Mouse (Mus musculus): ENCODE measurements around the gene Rfc5.
"Not testable (repeated sequence)": the region's sequence is repeated elsewhere in the genome, so short reads cannot be mapped to it uniquely, and the experiment has no call there.

Gene Rfc5

GRCm38 (mm10) chr5:117388877-117389276 lies at the start of gene Rfc5:
Gene Rfc5, minus strand, starts transcription at chr5:117389047.
- peak; percentile 95 for DNase-seq

DNA sequence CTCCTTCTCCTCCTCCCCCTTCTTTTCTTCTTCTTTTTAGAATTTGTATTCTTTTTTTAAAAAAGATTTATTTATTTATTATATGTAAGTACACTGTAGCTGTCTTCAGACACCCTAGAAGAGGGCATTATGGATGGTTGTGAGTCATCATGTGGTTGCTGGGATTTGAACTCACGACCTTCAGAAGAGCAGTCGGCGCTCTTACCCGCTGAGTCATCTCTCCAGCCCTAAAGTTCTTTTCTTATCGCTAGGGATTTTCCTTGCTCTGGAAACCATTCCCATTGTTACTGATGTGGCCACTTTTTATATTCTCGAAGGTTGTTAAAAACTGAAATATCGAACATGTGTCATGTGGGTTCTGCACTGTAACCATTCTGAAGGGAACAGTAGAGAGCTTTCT lies 44.7 kb upstream of the Rfc5 start:
- DNase-seq = not testable (repeated sequence)

DNA sequence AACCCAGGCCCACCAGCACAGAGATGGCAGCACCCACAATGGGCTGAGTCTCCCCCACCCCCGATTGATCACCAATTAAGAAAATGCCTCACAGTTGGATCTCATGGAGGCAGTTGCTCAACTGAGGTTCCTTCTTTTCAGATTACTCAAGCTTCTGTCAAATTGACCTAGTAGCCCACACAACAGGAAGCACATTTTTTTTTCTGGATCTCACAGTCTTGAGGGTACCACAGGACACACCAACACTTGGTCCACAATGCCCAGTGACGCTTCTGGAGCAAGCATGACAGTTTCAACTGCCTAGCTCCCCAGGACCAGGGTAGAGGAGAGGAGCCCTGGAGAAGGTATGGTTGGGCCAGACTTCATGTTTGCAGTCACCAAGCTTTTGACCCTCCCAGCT lies 28.6 kb upstream of the Rfc5 start:
- no peak for DNase-seq

- no peak for DNase-seq
Observed at GRCm38 (mm10) chr5:117415011-117415912, 26.4 kb upstream of the Rfc5 start.

DNA sequence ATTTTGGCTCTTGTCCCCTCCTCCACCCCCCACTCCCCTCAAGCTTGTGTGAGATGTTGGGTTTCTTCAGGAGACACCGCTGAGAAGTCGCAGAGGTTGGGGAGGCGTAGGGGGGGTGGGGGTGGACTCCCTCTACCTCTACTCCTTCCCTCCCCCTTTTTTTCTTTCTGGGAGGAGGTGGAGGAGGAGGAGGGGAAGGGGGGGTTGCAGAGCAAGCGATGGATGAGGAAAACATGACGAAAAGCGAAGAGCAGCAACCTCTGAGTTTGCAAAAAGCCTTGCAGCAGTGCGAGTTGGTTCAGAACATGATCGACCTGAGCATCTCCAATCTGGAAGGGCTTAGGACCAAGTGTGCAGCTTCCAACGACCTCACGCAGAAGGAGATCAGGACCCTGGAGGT lies 25.8 kb upstream of the Rfc5 start:
- DNase-seq = no peak

GRCm38 (mm10) chr5:117413507-117414501 lies 25.0 kb upstream of the Rfc5 start, which contains the start of gene Ksr2:
Gene Ksr2, plus strand, starts transcription at chr5:117414000.
- peak; percentile 28 to 52 for DNase-seq

DNA sequence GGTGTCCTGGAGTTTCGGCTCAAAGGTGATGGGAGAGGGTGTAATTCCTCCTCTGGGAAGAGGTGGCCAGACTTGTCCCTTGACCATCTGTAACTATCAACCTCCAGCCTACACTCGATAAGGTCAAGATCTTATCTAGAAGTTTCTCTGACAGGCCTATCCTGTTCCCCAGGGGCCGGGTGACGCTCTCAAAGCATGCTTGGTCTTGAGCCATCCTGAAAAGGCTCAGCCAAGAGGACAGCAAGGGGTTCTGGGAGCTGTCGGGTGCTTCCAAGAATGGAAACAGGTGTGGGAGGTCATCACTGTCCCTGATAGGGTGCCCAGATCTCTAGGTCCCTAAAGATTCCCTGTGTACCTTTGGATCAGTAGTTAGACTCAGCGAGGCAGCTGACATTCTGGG lies 20.5 kb upstream of the Rfc5 start:
- DNase-seq = no peak

DNA sequence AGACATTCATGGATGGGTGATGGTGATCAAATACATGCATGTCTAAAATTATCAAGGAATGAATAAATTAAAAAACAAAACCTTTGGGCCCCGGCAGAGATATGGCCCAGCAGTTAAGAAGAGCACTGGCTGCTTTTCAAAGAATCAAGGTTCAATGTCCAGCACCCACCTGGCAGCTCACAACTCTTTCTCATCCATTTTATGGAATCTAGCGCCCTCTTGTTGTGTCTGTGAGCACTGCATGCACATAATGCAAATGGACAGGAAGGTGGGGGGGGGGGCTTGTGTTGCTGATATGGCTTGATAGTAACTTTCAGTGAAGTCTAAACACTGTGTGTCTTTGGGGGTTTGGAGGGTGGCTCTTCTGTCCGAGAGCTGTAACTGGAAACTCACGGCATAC lies 19.4 kb upstream of the Rfc5 start:
- DNase-seq = peak; percentile 54 to 85

- not testable (repeated sequence) for DNase-seq
Observed at GRCm38 (mm10) chr5:117404671-117405070, 15.8 kb upstream of the Rfc5 start.

DNA sequence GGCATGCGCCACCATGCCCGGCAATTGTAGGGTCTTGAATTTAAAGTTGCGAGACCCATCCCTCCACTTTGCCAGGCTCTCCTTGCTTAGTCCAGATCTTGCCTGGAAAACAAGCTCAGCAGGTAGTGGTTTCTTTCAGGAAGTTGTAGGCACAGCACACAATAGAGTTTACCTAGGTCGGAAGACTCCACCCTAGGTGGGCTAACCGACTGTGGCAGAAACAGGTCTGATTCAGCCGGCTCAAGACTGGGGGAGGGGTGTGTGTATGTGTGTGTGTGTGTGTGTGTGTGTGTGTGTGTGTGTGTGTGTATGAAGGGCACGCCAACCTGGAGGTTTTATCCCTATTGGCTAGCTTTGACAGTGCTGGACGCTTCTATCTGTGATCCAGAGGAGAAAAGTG lies 14.8 kb upstream of the Rfc5 start:
- DNase-seq = no peak

GRCm38 (mm10) chr5:117399281-117399680 lies 10.4 kb upstream of the Rfc5 start:
- no peak for DNase-seq

GRCm38 (mm10) chr5:117398007-117398550 lies 9.2 kb upstream of the Rfc5 start:
- DNase-seq = no peak

- no peak for DNase-seq
Observed at GRCm38 (mm10) chr5:117397371-117397770, 8.5 kb upstream of the Rfc5 start.

DNA sequence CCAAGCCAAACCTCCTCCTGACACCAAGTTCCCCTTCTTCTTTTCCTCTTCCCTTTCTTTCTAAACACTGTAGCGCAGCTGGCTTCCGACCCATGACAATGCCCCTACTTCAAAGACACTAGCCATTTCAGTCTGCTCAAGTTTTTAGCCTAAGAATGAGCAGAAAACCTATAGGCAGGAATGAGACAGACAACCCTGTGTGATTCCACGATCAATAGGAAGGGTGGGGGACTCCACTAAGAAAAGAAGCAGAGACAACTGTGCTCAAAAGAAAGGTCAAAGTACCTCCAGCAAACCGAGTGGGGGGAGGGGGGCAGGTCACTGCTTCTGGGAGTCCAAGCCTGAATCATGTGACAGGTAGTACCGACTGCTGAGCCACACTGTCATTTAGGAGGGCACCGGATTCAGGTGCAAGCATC lies 7.8 kb upstream of the Rfc5 start:
- peak in 1 of 2 experiments; percentile 31 for DNase-seq

DNA sequence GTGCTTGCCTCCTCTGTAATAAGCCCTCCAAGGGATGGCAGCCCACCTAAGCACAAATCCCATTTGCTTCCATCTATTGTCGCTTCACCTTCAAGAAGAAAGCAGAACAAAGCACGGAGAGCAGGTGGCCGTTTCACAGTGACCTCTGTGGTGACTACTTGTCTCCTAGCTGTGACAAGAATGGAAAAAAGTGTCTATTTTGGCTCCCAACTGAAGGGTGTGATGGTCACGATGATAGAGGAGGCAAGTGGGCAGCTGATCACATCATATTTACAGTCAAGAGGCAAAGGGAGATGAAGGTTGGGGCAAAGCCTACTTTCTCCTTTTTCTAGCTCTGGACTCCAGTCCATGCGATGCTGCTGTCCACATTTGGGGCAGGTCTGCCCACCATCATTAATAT lies 7.0 kb upstream of the Rfc5 start:
- no peak for DNase-seq

GRCm38 (mm10) chr5:117390895-117391294 lies 2.0 kb upstream of the Rfc5 start:
- no peak for DNase-seq

- DNase-seq = peak; percentile 30 to 48
Observed at GRCm38 (mm10) chr5:117388296-117388751, 523 bp downstream of the Rfc5 start.

- no peak for DNase-seq
Observed at GRCm38 (mm10) chr5:117383198-117383597, 5.6 kb downstream of the Rfc5 start.

DNA sequence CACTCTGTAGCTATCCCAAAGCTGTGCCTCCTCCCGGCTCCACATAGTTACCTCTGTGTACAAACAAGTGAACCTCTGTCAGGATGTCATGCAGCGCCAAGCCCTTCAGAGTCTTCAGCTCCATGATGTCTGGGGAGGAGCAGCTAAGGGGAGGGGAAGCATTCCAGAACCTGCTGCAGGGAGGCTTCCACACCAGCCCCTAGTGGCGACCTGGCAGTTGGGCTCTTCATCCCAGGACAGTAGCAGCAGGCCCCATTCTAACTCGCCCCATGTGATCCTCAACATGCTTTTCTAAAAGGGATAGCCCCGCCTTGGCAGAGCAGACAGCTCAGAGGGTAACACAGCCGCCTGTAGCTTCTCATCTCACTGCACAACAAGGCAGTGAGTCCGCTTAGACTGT lies 7.1 kb downstream of the Rfc5 start:
- no peak for DNase-seq

DNA sequence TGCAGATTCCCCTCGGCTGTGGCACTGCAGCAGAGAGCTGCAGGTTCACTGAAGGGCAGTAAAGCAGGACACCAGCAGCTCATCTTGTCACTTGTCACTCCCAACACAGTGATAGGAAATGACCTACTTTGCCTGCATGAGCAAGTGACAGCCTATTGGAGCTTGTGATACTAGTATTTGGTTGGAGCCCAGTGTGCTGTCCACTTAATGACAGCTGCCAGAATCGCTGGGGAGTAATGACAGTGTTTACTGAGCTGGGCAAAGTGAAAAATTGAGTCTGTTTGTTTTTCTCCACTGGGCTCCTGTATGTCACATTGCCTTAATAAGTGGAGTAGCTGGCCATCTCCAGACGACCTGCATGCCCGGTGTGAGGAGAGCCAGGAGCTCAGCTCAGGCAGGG lies 8.6 kb downstream of the Rfc5 start:
- no peak for DNase-seq

GRCm38 (mm10) chr5:117377731-117378130 lies 11.1 kb downstream of the Rfc5 start:
- DNase-seq = not testable (repeated sequence)

DNA sequence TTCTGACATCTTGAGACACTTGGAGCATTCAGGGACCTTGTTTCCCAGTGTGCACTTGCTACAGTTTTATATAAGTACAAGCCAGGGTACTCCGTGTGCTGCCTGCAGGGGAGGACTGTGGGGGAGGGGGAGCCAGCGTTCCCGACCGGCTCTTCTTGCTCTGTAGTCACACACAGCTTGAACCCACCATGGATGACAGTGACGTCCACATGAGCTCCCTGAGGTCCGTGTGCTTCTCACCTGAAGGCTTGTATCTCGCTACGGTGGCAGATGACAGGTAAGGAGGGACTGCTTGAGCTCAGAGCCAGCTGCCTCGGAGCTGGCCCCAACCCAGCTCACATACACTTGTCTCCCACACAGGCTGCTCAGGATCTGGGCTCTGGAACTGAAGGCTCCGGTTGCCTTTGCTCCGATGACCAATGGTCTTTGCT lies 12.5 kb downstream of the Rfc5 start:
- DNase-seq = no peak

All from kidney, adult 8-10 months (tissue).